Mouse (Mus musculus) hindbrain, embryonic 10.5 days (tissue): ENCODE results near the gene Yrdc. TPM values are rescaled to one million over a fixed set of nuclear protein-coding genes. Genes with fewer than 3 reads are reported as not detected.

Experiments
- DNase-seq: peaks from one replicate; pipeline ENCODE4 v3.0.0-alpha.2; 2017; ENCODE audit warnings: low spot score
- H3K27ac ChIP-seq: fragments of 300-500 bp; sonication (generic); 2 replicates; pipeline ENCODE4 v1.5.1; 2016; ENCODE audit warnings: mild to moderate bottlenecking, moderate library complexity
- H3K27me3 ChIP-seq: fragments of 300-500 bp; sonication (generic); 2 replicates; pipeline ENCODE4 v1.6.1; 2016; ENCODE audit warnings: mild to moderate bottlenecking; ENCODE audit not compliant: poor library complexity, insufficient read depth, severe bottlenecking
- H3K36me3 ChIP-seq: fragments of 300-500 bp; sonication (generic); 2 replicates; pipeline ENCODE4 v1.6.1; 2016; ENCODE audit warnings: mild to moderate bottlenecking, moderate library complexity
- H3K4me1 ChIP-seq: fragments of 300-500 bp; sonication (generic); replicated peaks from 2 replicates; pipeline ENCODE4 v1.6.1; 2016; ENCODE audit warnings: mild to moderate bottlenecking
- H3K4me3 ChIP-seq: fragments of 300-500 bp; sonication (generic); 2 replicates; pipeline ENCODE4 v1.5.1; 2016; ENCODE audit warnings: mild to moderate bottlenecking, moderate library complexity
- H3K9me3 ChIP-seq: fragments of 300-500 bp; sonication (generic); 2 replicates; pipeline ENCODE4 v1.6.1; 2016; ENCODE audit warnings: mild to moderate bottlenecking, moderate library complexity
- WGBS: fragments of 180-500 bp; shearing (Covaris S2); methylation state at CpG from one replicate; pipeline ENCODE4 v1.1.7; 2016; 5-methylcytosine and 5-hydroxymethylcytosine counted together
- polyA plus RNA-seq: library from polyadenylated mRNA; unstranded; fragments of >200 nt; fragmentation: Nextera tagmentation; extraction: Ambion mirVana; gene quantifications from 2 replicates; pipeline ENCODE4 v1.2.1, GENCODE M21; 2016

Yrdc gene
- polyA plus RNA-seq, 1 experiment from 2014 or later, result 38.3 TPM

DNA sequence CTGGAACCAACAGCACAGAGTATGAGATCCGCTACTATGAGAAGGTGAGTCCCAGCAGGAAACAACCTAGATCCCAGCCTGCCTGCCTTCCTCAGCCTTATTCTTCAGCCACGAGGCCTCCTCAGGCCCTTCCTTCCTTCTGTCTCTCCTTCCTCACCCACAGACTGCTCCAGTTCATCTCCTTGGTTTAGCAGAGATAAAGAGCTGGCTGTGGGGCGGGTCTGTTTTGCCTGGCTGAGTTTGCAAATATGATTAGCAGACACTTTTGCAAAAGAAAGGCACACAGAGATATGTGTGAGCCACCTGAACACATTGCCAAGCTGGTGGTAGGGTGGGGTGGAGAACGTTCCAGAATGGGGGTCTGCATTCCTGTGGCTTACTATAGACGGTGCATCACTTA, 49.4 kb downstream of the Yrdc start:
- H3K36me3 ChIP-seq, result peaks cover 4% of the 10 kb centered on the region; the same call in 1 of the 2 replicates
- H3K4me1 ChIP-seq, result peaks cover 49% of the 10 kb centered on the region
- DNase-seq, result no peak
- WGBS, result 56% methylated on average over 5 of the region's 5 CpGs
- no peaks in the 10 kb centered on the region for H3K9me3 ChIP-seq
- H3K4me3 ChIP-seq, result no peak overlapping the region
- peak overlapping the region; percentile 82 for H3K27ac ChIP-seq
- peaks cover 49% of the 10 kb centered on the region for H3K27me3 ChIP-seq

Other genes starting within 250 kb of the Yrdc start
- gene 3100002H09Rik, start 239.9 kb upstream of the Yrdc start, polyA plus RNA-seq, result 0.25 TPM in 1 of 2 replicates, not detected in the other
- 5.2 and 12.9 TPM in 2 replicates for gene Pou3f1, start 193.9 kb upstream of the Yrdc start, polyA plus RNA-seq
- gene Utp11, start 157.1 kb upstream of the Yrdc start, polyA plus RNA-seq, result 62.8 and 62.9 TPM in 2 replicates
- gene Fhl3, start 150.0 kb upstream of the Yrdc start, polyA plus RNA-seq, result 4.0 and 5.7 TPM in 2 replicates
- gene Sf3a3, start 135.9 kb upstream of the Yrdc start, polyA plus RNA-seq, result 221 and 243 TPM in 2 replicates
- 24.2 and 26.8 TPM in 2 replicates for gene Inpp5b, start 108.8 kb upstream of the Yrdc start, polyA plus RNA-seq
- gene Mtf1, start 48.6 kb upstream of the Yrdc start, polyA plus RNA-seq, result 19.0 and 20.4 TPM in 2 replicates
- gene 1110065P20Rik, start 517 bp downstream of the Yrdc start, polyA plus RNA-seq, result 47.9 and 61.7 TPM in 2 replicates
- 3.7 and 8.8 TPM in 2 replicates for gene Maneal, start 11.5 kb downstream of the Yrdc start, polyA plus RNA-seq
- 3.8 and 7.6 TPM in 2 replicates for gene Epha10, start 30.2 kb downstream of the Yrdc start, polyA plus RNA-seq
- 13.3 and 18.0 TPM in 2 replicates for gene 9930104L06Rik, start 86.4 kb downstream of the Yrdc start, polyA plus RNA-seq
- 224 and 253 TPM in 2 replicates for gene Cdca8, start 88.6 kb downstream of the Yrdc start, polyA plus RNA-seq
- 14.8 and 17.4 TPM in 2 replicates for gene Rspo1, start 135.8 kb downstream of the Yrdc start, polyA plus RNA-seq
- 76.8 and 86.1 TPM in 2 replicates for gene Gnl2, start 165.9 kb downstream of the Yrdc start, polyA plus RNA-seq
- gene Dnali1, start 215.0 kb downstream of the Yrdc start, polyA plus RNA-seq, result 0.36 and 0.92 TPM in 2 replicates
- 29.2 and 30.7 TPM in 2 replicates for gene Snip1, start 216.0 kb downstream of the Yrdc start, polyA plus RNA-seq
- 85.1 and 92.8 TPM in 2 replicates for gene Meaf6, start 234.5 kb downstream of the Yrdc start, polyA plus RNA-seq